Mouse (Mus musculus): ENCODE results near the gene Txlnb. TPM values are rescaled to one million over a fixed set of nuclear protein-coding genes. Genes with fewer than 3 reads are reported as not detected.
"Not testable (repeated sequence)": the region's sequence is repeated elsewhere in the genome, so short reads cannot be mapped to it uniquely, and the experiment has no call there.

Gene Txlnb
- polyA plus RNA-seq, 1 experiment, result 6.4 TPM

DNA sequence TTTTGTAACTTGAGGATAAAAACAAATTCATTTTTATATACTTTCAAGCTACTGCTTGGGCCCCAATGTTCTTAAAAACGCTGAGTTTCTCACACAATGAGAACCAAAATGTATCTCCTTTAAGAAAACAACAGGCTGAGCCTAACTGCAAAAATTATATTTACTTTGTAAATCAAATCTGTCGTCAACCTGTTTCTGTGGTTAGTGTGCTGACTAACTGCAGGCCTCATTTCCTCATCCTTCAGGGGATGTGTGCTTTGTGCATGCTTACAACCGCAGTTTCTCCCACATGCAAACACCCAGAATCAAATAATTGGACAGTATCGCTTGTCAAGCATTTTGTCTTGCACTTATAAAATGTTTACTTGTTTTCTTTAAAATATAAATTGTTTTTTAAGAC lies 20.9 kb upstream of the Txlnb start:
- TF ChIP-seq CTCF (IDR thresholded peaks at IDR 0.05; ENCODE audit: insufficient read depth, low read length), result no peak
- TF ChIP-seq POLR2A (IDR thresholded peaks at IDR 0.05; ENCODE audit: borderline replicate concordance, extremely low read depth, low read depth, low read length), result no peak
- no peak for DNase-seq
- H3K4me1 ChIP-seq (ENCODE audit: control insufficient read depth, insufficient read depth, low read length), result no peaks in the 10 kb centered on the region
- WGBS, result 52% methylated on average over 4 of the region's 4 CpGs
- no peak overlapping the region for H3K4me3 ChIP-seq (replicated peaks; ENCODE audit: extremely low read depth, low read depth, low read length)

DNA sequence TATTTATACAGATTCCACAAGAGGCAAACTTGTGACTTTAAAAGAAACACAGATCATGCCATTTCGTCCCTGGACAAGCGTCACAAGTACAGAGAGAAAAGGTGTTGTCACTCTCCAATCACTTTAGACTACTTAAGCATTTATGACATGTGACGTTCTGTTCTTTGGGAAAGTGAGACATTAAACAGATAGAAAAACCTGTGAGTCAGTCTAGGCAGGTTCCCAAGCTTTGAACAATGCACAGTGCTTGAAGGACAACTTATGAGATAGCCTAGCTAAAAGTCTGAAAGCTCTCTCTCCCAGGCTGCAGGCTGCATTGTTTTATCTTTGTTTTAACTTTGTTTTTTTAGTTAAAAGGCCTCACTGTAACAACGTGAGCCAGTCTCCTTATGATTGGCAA lies 19.3 kb upstream of the Txlnb start:
- not testable (repeated sequence) for DNase-seq; H3K4me3 ChIP-seq (replicated peaks; ENCODE audit: extremely low read depth, low read depth, low read length); H3K4me1 ChIP-seq (ENCODE audit: control insufficient read depth, insufficient read depth, low read length)
- WGBS, result 59% methylated on average over 4 of the region's 4 CpGs

GRCm38 (mm10) chr10:17786771-17787170 lies 9.3 kb upstream of the Txlnb start:
- DNase-seq, result no peak
- TF ChIP-seq CTCF (IDR thresholded peaks at IDR 0.05; ENCODE audit: insufficient read depth, low read length), result no peak
- no peak for TF ChIP-seq POLR2A (IDR thresholded peaks at IDR 0.05; ENCODE audit: borderline replicate concordance, extremely low read depth, low read depth, low read length)
- H3K4me3 ChIP-seq (replicated peaks; ENCODE audit: extremely low read depth, low read depth, low read length), result no peak overlapping the region
- H3K4me1 ChIP-seq (ENCODE audit: control insufficient read depth, insufficient read depth, low read length), result no peaks in the 10 kb centered on the region
- WGBS, result 54% methylated on average over 3 of the region's 3 CpGs

DNA sequence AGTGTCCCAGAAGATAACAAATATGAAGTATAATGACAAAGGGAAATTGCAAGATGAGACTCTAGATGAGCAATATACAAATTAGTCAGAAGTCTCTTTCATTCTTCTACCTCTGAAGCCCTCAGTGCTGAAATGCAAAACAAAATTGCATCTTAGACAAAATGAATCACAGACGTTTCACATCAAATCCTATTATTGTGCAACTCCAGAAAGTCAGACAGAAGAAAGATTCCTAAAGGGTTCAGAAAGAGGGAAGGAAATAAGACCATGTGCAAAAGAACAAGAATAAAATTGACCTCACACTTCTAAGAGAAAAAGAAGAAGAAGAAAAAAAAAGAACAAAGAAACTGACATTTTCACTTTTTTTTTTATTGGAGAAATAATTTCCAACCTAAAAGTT lies 8.1 kb upstream of the Txlnb start:
- TF ChIP-seq POLR2A (IDR thresholded peaks at IDR 0.05; ENCODE audit: borderline replicate concordance, extremely low read depth, low read depth, low read length) (no peak), CTCF (IDR thresholded peaks at IDR 0.05; ENCODE audit: insufficient read depth, low read length) (no peak)
- Histone ChIP-seq H3K4me3 (replicated peaks; ENCODE audit: extremely low read depth, low read depth, low read length) (no peak overlapping the region), H3K4me1 (ENCODE audit: control insufficient read depth, insufficient read depth, low read length) (no peaks in the 10 kb centered on the region)
- WGBS, result 58% methylated on average over 1 of the region's 1 CpGs
- no peak for DNase-seq

DNA sequence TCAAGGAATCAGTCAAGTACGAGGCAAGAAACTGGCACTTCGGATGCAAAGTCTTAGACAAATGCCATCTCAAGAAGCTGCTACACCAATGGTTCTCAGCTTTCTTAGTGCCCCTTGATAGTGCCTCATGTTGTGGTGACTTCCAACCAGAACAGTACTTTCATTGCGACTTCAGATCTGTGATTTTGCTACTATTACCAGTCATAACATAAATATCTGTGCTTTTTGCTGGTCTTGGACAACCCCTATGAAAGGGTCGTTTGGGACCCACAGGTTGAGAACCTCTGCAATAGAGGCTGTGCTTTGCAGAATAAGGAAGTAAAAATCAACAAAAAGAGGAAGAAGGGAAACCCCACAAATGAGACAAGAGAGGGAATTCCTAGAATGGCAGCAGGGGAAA lies 7.7 kb upstream of the Txlnb start:
- DNase-seq, result no peak
- TF ChIP-seq POLR2A (IDR thresholded peaks at IDR 0.05; ENCODE audit: borderline replicate concordance, extremely low read depth, low read depth, low read length), result no peak
- no peak for TF ChIP-seq CTCF (IDR thresholded peaks at IDR 0.05; ENCODE audit: insufficient read depth, low read length)
- Histone ChIP-seq H3K4me1 (ENCODE audit: control insufficient read depth, insufficient read depth, low read length) (no peaks in the 10 kb centered on the region), H3K4me3 (replicated peaks; ENCODE audit: extremely low read depth, low read depth, low read length) (no peak overlapping the region)
- WGBS, result 70% methylated on average over 4 of the region's 4 CpGs

GRCm38 (mm10) chr10:17793926-17794325 lies 2.1 kb upstream of the Txlnb start:
- WGBS, result 48% methylated on average over 5 of the region's 5 CpGs
- TF ChIP-seq CTCF (IDR thresholded peaks at IDR 0.05; ENCODE audit: insufficient read depth, low read length) (no peak), POLR2A (IDR thresholded peaks at IDR 0.05; ENCODE audit: borderline replicate concordance, extremely low read depth, low read depth, low read length) (no peak)
- peaks cover 2% of the 10 kb centered on the region; the same call in 1 of the 2 replicates for H3K4me1 ChIP-seq (ENCODE audit: control insufficient read depth, insufficient read depth, low read length)
- H3K4me3 ChIP-seq (replicated peaks; ENCODE audit: extremely low read depth, low read depth, low read length), result no peak overlapping the region
- DNase-seq, result no peak

DNA sequence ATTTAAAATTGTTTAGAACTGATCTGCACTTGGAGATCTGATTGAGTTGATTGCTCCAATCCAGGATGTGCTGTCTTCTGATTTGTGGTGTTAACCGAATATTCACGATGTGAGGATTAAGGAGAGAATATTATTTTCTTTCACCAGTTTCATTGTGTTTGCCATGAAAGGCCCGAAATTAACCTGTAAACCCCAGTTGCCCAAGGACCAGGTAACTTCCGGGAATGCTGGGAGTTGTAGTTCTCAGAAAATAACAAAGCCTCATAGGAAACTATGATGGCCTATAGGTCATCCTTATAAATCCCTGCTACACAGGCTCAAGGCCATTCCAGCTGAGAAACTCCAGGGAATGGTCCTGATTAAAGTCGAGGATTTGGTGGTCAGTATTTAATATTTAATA lies 1.6 kb upstream of the Txlnb start:
- Histone ChIP-seq H3K4me3 (replicated peaks; ENCODE audit: extremely low read depth, low read depth, low read length) (no peak overlapping the region), H3K4me1 (ENCODE audit: control insufficient read depth, insufficient read depth, low read length) (peaks cover 2% of the 10 kb centered on the region; the same call in 1 of the 2 replicates)
- no peak for DNase-seq
- TF ChIP-seq POLR2A (IDR thresholded peaks at IDR 0.05; ENCODE audit: borderline replicate concordance, extremely low read depth, low read depth, low read length) (no peak), CTCF (IDR thresholded peaks at IDR 0.05; ENCODE audit: insufficient read depth, low read length) (no peak)
- 84% methylated on average over 5 of the region's 5 CpGs for WGBS

GRCm38 (mm10) chr10:17795227-17795626 lies 799 bp upstream of the Txlnb start:
- Histone ChIP-seq H3K4me1 (ENCODE audit: control insufficient read depth, insufficient read depth, low read length) (peaks cover 2% of the 10 kb centered on the region; the same call in 1 of the 2 replicates), H3K4me3 (replicated peaks; ENCODE audit: extremely low read depth, low read depth, low read length) (no peak overlapping the region)
- TF ChIP-seq POLR2A (IDR thresholded peaks at IDR 0.05; ENCODE audit: borderline replicate concordance, extremely low read depth, low read depth, low read length) (no peak), CTCF (IDR thresholded peaks at IDR 0.05; ENCODE audit: insufficient read depth, low read length) (no peak)
- WGBS, result 82% methylated on average over 4 of the region's 4 CpGs
- DNase-seq, result no peak

- WGBS, result 34% methylated on average over 12 of the region's 12 CpGs
- Histone ChIP-seq H3K4me3 (replicated peaks; ENCODE audit: extremely low read depth, low read depth, low read length) (no peak overlapping the region), H3K4me1 (ENCODE audit: control insufficient read depth, insufficient read depth, low read length) (peaks cover 2% of the 10 kb centered on the region; the same call in 1 of the 2 replicates)
- DNase-seq, result no peak
- TF ChIP-seq POLR2A (IDR thresholded peaks at IDR 0.05; ENCODE audit: borderline replicate concordance, extremely low read depth, low read depth, low read length), result no peak
- TF ChIP-seq CTCF (IDR thresholded peaks at IDR 0.05; ENCODE audit: insufficient read depth, low read length), result no peak
Measured at GRCm38 (mm10) chr10:17796846-17797631, 1.0 kb downstream of the Txlnb start.

DNA sequence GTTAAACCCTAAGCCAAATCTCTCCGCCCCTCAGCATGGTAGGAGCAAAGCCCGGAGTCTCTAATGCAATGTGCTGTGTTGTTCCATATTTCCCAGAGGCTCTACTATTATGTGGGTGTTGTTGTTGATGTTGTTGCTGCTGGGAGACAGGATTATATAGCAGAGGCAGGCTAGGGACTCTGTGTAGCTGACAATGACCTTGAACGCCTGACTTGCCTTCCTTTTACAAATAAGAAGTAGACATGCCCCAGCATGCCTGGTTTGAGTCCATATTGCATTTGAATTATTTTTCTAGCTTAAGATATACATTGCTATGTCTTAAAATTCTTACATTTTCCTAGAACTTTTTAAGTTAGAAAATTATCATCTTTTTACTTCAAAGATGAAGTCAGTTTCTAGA lies 1.7 kb downstream of the Txlnb start:
- WGBS, result 74% methylated on average over 3 of the region's 3 CpGs
- no peak overlapping the region for H3K4me3 ChIP-seq (replicated peaks; ENCODE audit: extremely low read depth, low read depth, low read length)
- H3K4me1 ChIP-seq (ENCODE audit: control insufficient read depth, insufficient read depth, low read length), result peaks cover 2% of the 10 kb centered on the region; the same call in 1 of the 2 replicates
- no peak for DNase-seq
- TF ChIP-seq POLR2A (IDR thresholded peaks at IDR 0.05; ENCODE audit: borderline replicate concordance, extremely low read depth, low read depth, low read length), result no peak
- no peak for TF ChIP-seq CTCF (IDR thresholded peaks at IDR 0.05; ENCODE audit: insufficient read depth, low read length)

Data from lung, adult 2 months (tissue).